11 mouse cellular contexts compared by ENCODE assay signal in the genomic region with DNA sequence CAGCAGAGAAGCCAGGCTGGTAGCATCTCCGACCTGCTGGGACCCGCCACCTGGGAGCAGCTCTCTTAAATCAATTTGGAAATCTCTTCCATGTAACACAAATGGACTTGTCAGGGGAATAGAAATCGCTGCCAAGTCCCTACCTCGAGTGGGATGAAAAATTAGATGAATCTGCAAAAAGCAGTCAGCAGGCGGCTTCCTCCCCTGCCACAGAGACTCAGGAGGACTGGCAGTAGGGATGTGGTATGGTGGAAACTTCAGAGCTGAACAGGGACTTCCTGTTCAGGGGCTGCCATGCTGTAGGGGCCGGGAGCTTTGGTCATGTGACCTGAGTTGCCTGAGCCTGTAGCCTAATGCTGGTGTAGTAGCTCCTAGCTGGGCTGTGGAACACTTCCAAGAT.
DNase-seq lines count a peak whose midpoint lies in the region; ATAC-seq and TF ChIP-seq lines count a peak whose summit lies in the region.
"Had no signal": no experiment of that assay in that cellular context is flagged by ENCODE, and none has a peak within 500 bp of the region (broad histone marks: within the 10 kb centered on the region; RNA-seq: fewer than 3 reads in every experiment).

No protein-coding gene starts in this region.

- H3K4me3 ChIP-seq in left cerebral cortex, adult 2 months, result no peak overlapping the region
- H3K4me3 ChIP-seq: kidney, embryonic 15.5 days had no signal

- intact Hi-C loops in left cerebral cortex, adult 2 months (cut with DNase I), result no loop called here
- intact Hi-C loops in heart, postnatal 14 days (cut with DNase I), result no loop called here

- ATAC-seq in granulocyte monocyte progenitor cell, adult 5-6 weeks (replicated peaks; ENCODE audit: poor library complexity, severe bottlenecking), result no peak

- no peak overlapping the region for H3K27ac ChIP-seq in left cerebral cortex, adult 2 months
- H3K27ac ChIP-seq: kidney, embryonic 15.5 days had no signal

- peak; percentile 34 for TF ChIP-seq CTCF in left cerebral cortex, adult 2 months (IDR thresholded peaks at IDR 0.05)

- DNase-seq in 416B (ENCODE audit: low read depth), result peak; percentile 5
- DNase-seq in brain, embryonic 18.5 days (ENCODE audit: low read depth, low spot score), result peak; percentile 2
- DNase-seq in frontal cortex, postnatal 14 days (ENCODE audit: low spot score in 2 of 2), result peak; percentile 23 to 27
- DNase-seq in left cerebral cortex, adult 2 months (ENCODE audit: extremely low spot score in 1 of 2, low spot score in 2 of 2), result peak; percentile 35 to 47
- no peak for DNase-seq in heart, postnatal 14 days
- DNase-seq in embryo, embryonic 10.5 days (ENCODE audit: low spot score), result no peak
- no peak for DNase-seq in spleen, postnatal 10 days (ENCODE audit: low spot score in 2 of 2)
- DNase-seq: embryo, embryonic 11 days; liver had no signal

Comparison
In these comparisons a context has a peak if more than half of its experiments do, and no peak if none do; other contexts are left out.
1. DNase-seq: peak in 416B (single experiment), brain, embryonic 18.5 days (single experiment), frontal cortex, postnatal 14 days (2 of 2) and left cerebral cortex, adult 2 months (2 of 2); none in heart, postnatal 14 days (0 of 2), embryo, embryonic 10.5 days (single experiment) and spleen, postnatal 10 days (0 of 2).